Mouse (Mus musculus): Measurements from ENCODE around the gene Dlgap1. TPM values are rescaled to one million over a fixed set of nuclear protein-coding genes. Genes with fewer than 3 reads are reported as not detected.
"Not testable (repeated sequence)": the region's sequence is repeated elsewhere in the genome, so short reads cannot be mapped to it uniquely, and the experiment has no call there.

The Dlgap1 gene
- polyA plus RNA-seq, 1 experiment from 2014 or later = 7.2 TPM

GRCm38 (mm10) chr17:70587975-70588630 lies 619.2 kb downstream of the Dlgap1 start:
- not testable (repeated sequence) for H3K4me1 ChIP-seq

GRCm38 (mm10) chr17:70588691-70589090 lies 619.8 kb downstream of the Dlgap1 start:
- Histone ChIP-seq H3K27me3 (no peaks in the 10 kb centered on the region), H3K4me1 (peaks cover 10% of the 10 kb centered on the region), H3K4me3 (no peak overlapping the region), H3K9me3 (replicated peaks) (no peaks in the 10 kb centered on the region), H3K36me3 (no peaks in the 10 kb centered on the region), H3K27ac (no peak overlapping the region), H3K4me2 (replicated peaks) (no peak overlapping the region), H3K9ac (no peak overlapping the region)
- 43% methylated on average over 6 of the region's 6 CpGs for WGBS
- ATAC-seq (ENCODE audit: low FRiP score) = no peak

More at GRCm38 (mm10) chr17:70587975-70588630, 619.2 kb downstream of the Dlgap1 start:
- WGBS = 88% methylated on average over 2 of the region's 4 CpGs
- H3K9me3 ChIP-seq (replicated peaks); H3K27me3 ChIP-seq; H3K4me3 ChIP-seq; H3K27ac ChIP-seq; H3K36me3 ChIP-seq; H3K9ac ChIP-seq; ATAC-seq (ENCODE audit: low FRiP score); H3K4me2 ChIP-seq (replicated peaks): not testable (repeated sequence)

GRCm38 (mm10) chr17:70589140-70589539 lies 620.3 kb downstream of the Dlgap1 start:
- H3K9me3 ChIP-seq (replicated peaks) = no peaks in the 10 kb centered on the region
- H3K4me3 ChIP-seq = no peak overlapping the region
- no peak overlapping the region for H3K9ac ChIP-seq
- 33% methylated on average over 13 of the region's 13 CpGs for WGBS
- ATAC-seq (ENCODE audit: low FRiP score) = peak; percentile 83
- H3K27ac ChIP-seq = no peak overlapping the region
- no peak overlapping the region for H3K4me2 ChIP-seq (replicated peaks)
- H3K4me1 ChIP-seq = peaks cover 10% of the 10 kb centered on the region
- H3K36me3 ChIP-seq = no peaks in the 10 kb centered on the region
- no peaks in the 10 kb centered on the region for H3K27me3 ChIP-seq

- Histone ChIP-seq H3K4me2 (replicated peaks) (no peak overlapping the region), H3K4me1 (peaks cover 10% of the 10 kb centered on the region), H3K27ac (no peak overlapping the region), H3K36me3 (no peaks in the 10 kb centered on the region), H3K9me3 (replicated peaks) (no peaks in the 10 kb centered on the region), H3K9ac (no peak overlapping the region), H3K27me3 (no peaks in the 10 kb centered on the region), H3K4me3 (no peak overlapping the region)
- WGBS = 55% methylated on average over 6 of the region's 6 CpGs
- ATAC-seq (ENCODE audit: low FRiP score) = no peak
Observed at GRCm38 (mm10) chr17:70590506-70590905, 621.6 kb downstream of the Dlgap1 start.

- H3K4me1 ChIP-seq = peaks cover 3% of the 10 kb centered on the region; the same call in 1 of the 2 replicates
- H3K36me3 ChIP-seq = no peaks in the 10 kb centered on the region
- H3K27ac ChIP-seq = no peak overlapping the region
- H3K27me3 ChIP-seq = no peaks in the 10 kb centered on the region
- H3K9me3 ChIP-seq (replicated peaks) = no peaks in the 10 kb centered on the region
- no peak overlapping the region for H3K4me3 ChIP-seq
- no peak overlapping the region for H3K9ac ChIP-seq
- no peak overlapping the region for H3K4me2 ChIP-seq (replicated peaks)
- 76% methylated on average over 1 of the region's 1 CpGs for WGBS
- ATAC-seq (ENCODE audit: low FRiP score) = no peak
Observed at GRCm38 (mm10) chr17:70594277-70594676, 625.4 kb downstream of the Dlgap1 start.

- Histone ChIP-seq H3K27ac (no peak overlapping the region), H3K9me3 (replicated peaks) (no peaks in the 10 kb centered on the region), H3K27me3 (no peaks in the 10 kb centered on the region), H3K4me1 (no peaks in the 10 kb centered on the region), H3K4me3 (no peak overlapping the region), H3K9ac (no peak overlapping the region), H3K36me3 (no peaks in the 10 kb centered on the region), H3K4me2 (replicated peaks) (no peak overlapping the region)
- WGBS = 89% methylated on average over 2 of the region's 2 CpGs
- ATAC-seq (ENCODE audit: low FRiP score) = no peak
Observed at GRCm38 (mm10) chr17:70596326-70596725, 627.5 kb downstream of the Dlgap1 start.

- Histone ChIP-seq H3K27me3 (no peaks in the 10 kb centered on the region), H3K9me3 (replicated peaks) (no peaks in the 10 kb centered on the region), H3K36me3 (no peaks in the 10 kb centered on the region), H3K4me3 (no peak overlapping the region), H3K4me2 (replicated peaks) (no peak overlapping the region), H3K4me1 (no peaks in the 10 kb centered on the region), H3K27ac (no peak overlapping the region), H3K9ac (no peak overlapping the region)
- ATAC-seq (ENCODE audit: low FRiP score) = no peak
- WGBS = 82% methylated on average over 6 of the region's 6 CpGs
Observed at GRCm38 (mm10) chr17:70600462-70600861, 631.6 kb downstream of the Dlgap1 start.

GRCm38 (mm10) chr17:70602051-70602450 lies 633.2 kb downstream of the Dlgap1 start:
- Histone ChIP-seq H3K27me3 (no peaks in the 10 kb centered on the region), H3K9ac (no peak overlapping the region), H3K27ac (no peak overlapping the region), H3K36me3 (no peaks in the 10 kb centered on the region), H3K4me1 (no peaks in the 10 kb centered on the region), H3K4me3 (no peak overlapping the region), H3K4me2 (replicated peaks) (no peak overlapping the region), H3K9me3 (replicated peaks) (no peaks in the 10 kb centered on the region)
- no peak for ATAC-seq (ENCODE audit: low FRiP score)
- 84% methylated on average over 7 of the region's 7 CpGs for WGBS

- Histone ChIP-seq H3K4me1 (no peaks in the 10 kb centered on the region), H3K27ac (no peak overlapping the region), H3K9me3 (replicated peaks) (no peaks in the 10 kb centered on the region), H3K27me3 (no peaks in the 10 kb centered on the region), H3K9ac (no peak overlapping the region), H3K4me3 (no peak overlapping the region), H3K4me2 (replicated peaks) (no peak overlapping the region), H3K36me3 (no peaks in the 10 kb centered on the region)
- WGBS = 84% methylated on average over 5 of the region's 5 CpGs
- no peak for ATAC-seq (ENCODE audit: low FRiP score)
Observed at GRCm38 (mm10) chr17:70605659-70606058, 636.8 kb downstream of the Dlgap1 start.

GRCm38 (mm10) chr17:70612171-70612570 lies 643.3 kb downstream of the Dlgap1 start:
- no peak overlapping the region for H3K9ac ChIP-seq
- H3K4me3 ChIP-seq = no peak overlapping the region
- H3K9me3 ChIP-seq (replicated peaks) = no peaks in the 10 kb centered on the region
- H3K4me1 ChIP-seq = 0 out of 2 replicates have a peak, but pooled peaks cover 2% of the 10 kb centered on the region
- H3K27me3 ChIP-seq = no peaks in the 10 kb centered on the region
- H3K27ac ChIP-seq = no peak overlapping the region
- no peak for ATAC-seq (ENCODE audit: low FRiP score)
- 81% methylated on average over 6 of the region's 6 CpGs for WGBS
- H3K4me2 ChIP-seq (replicated peaks) = no peak overlapping the region
- H3K36me3 ChIP-seq = no peaks in the 10 kb centered on the region

GRCm38 (mm10) chr17:70613897-70614296 lies 645.0 kb downstream of the Dlgap1 start:
- 88% methylated on average over 7 of the region's 7 CpGs for WGBS
- 0 out of 2 replicates have a peak, but pooled peaks cover 2% of the 10 kb centered on the region for H3K4me1 ChIP-seq
- no peaks in the 10 kb centered on the region for H3K9me3 ChIP-seq (replicated peaks)
- no peaks in the 10 kb centered on the region for H3K36me3 ChIP-seq
- no peak for ATAC-seq (ENCODE audit: low FRiP score)
- H3K4me3 ChIP-seq = no peak overlapping the region
- no peak overlapping the region for H3K9ac ChIP-seq
- no peak overlapping the region for H3K27ac ChIP-seq
- no peak overlapping the region for H3K4me2 ChIP-seq (replicated peaks)
- no peaks in the 10 kb centered on the region for H3K27me3 ChIP-seq

GRCm38 (mm10) chr17:70614407-70615060 lies 645.7 kb downstream of the Dlgap1 start:
- Histone ChIP-seq H3K4me3 (no peak overlapping the region), H3K36me3 (no peaks in the 10 kb centered on the region), H3K9ac (no peak overlapping the region), H3K4me2 (replicated peaks) (no peak overlapping the region), H3K4me1 (0 out of 2 replicates have a peak, but pooled peaks cover 2% of the 10 kb centered on the region), H3K9me3 (replicated peaks) (no peaks in the 10 kb centered on the region), H3K27me3 (no peaks in the 10 kb centered on the region), H3K27ac (no peak overlapping the region)
- WGBS = 74% methylated on average over 5 of the region's 5 CpGs
- ATAC-seq (ENCODE audit: low FRiP score) = peak; percentile 46; the same call in 1 of the 2 replicates

- H3K4me3 ChIP-seq = no peak overlapping the region
- H3K36me3 ChIP-seq = no peaks in the 10 kb centered on the region
- H3K4me1 ChIP-seq = no peaks in the 10 kb centered on the region
- no peak overlapping the region for H3K9ac ChIP-seq
- no peak overlapping the region for H3K4me2 ChIP-seq (replicated peaks)
- 70% methylated on average over 8 of the region's 8 CpGs for WGBS
- no peak overlapping the region for H3K27ac ChIP-seq
- no peak for ATAC-seq (ENCODE audit: low FRiP score)
- no peaks in the 10 kb centered on the region for H3K27me3 ChIP-seq
- H3K9me3 ChIP-seq (replicated peaks) = no peaks in the 10 kb centered on the region
Observed at GRCm38 (mm10) chr17:70622493-70622892, 653.6 kb downstream of the Dlgap1 start.

Measured in hindbrain, embryonic 12.5 days (tissue).